Mouse (Mus musculus): ENCODE data around the gene Gm36079. TPM values are rescaled to one million over a fixed set of nuclear protein-coding genes. Genes with fewer than 3 reads are reported as not detected.
A peak's percentile ranks its signal among the peaks of the same experiment; 100 is the strongest.
"Not testable (repeated sequence)": the region's sequence is repeated elsewhere in the genome, so short reads cannot be mapped to it uniquely, and the experiment has no call there.

The Gm36079 gene
- polyA plus RNA-seq (2012; rRNA removed): not detected in 2 replicates

GRCm38 (mm10) chr13:120026911-120027310 is at the start of gene Gm36079:
Gene Gm36079, minus strand, starts transcription at chr13:120027011.
- WGBS: 9% methylated on average over 4 of the region's 17 CpGs
- not testable (repeated sequence) for H3K4me1 ChIP-seq (replicated peaks; ENCODE audit: control insufficient read depth, insufficient read depth, low read length); H3K27me3 ChIP-seq (ENCODE audit: control insufficient read depth, insufficient read depth, low read length); H3K36me3 ChIP-seq (ENCODE audit: control insufficient read depth, insufficient read depth, low read length); H3K4me3 ChIP-seq (ENCODE audit: control insufficient read depth, insufficient read depth, low read length); H3K27ac ChIP-seq (ENCODE audit: control insufficient read depth, insufficient read depth, low read length); DNase-seq

GRCm38 (mm10) chr13:120070878-120071277 is 44.1 kb upstream of the Gm36079 start:
- H3K27me3 ChIP-seq (ENCODE audit: control insufficient read depth, insufficient read depth, low read length); DNase-seq; H3K4me1 ChIP-seq (replicated peaks; ENCODE audit: control insufficient read depth, insufficient read depth, low read length); H3K36me3 ChIP-seq (ENCODE audit: control insufficient read depth, insufficient read depth, low read length); H3K4me3 ChIP-seq (ENCODE audit: control insufficient read depth, insufficient read depth, low read length); H3K27ac ChIP-seq (ENCODE audit: control insufficient read depth, insufficient read depth, low read length): not testable (repeated sequence)
- no CpG with 5 or more reads among the region's 13 CpGs for WGBS

DNA sequence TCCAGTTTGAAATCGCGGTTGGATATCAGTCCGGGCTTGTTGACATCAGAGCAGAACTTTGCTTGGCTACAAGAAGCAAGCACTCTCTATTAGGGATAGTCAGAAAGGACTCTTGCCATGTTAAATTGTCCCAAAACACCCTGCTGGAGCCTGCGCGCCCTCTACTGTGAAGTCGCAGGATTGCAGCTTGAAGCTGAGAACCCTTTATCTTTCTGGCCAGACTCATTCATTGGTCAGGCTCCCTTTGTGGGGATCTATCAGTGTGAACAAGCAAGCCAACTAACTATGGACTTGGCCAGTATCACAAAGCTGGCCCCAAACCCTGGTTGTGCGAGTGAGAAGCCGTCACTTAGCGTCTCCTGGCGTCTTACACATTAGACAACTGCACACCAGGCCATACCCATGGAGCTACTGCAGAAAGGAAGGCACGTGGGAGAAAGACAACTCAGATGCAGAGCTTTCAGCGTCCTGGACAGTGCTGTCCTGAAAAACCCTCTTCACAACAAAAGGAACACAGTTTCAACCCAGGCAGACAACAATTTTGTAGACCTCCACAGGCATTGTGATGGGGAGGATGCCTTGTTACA is 43.3 kb upstream of the Gm36079 start:
- H3K36me3 ChIP-seq (ENCODE audit: control insufficient read depth, insufficient read depth, low read length); H3K27ac ChIP-seq (ENCODE audit: control insufficient read depth, insufficient read depth, low read length); H3K4me3 ChIP-seq (ENCODE audit: control insufficient read depth, insufficient read depth, low read length); H3K4me1 ChIP-seq (replicated peaks; ENCODE audit: control insufficient read depth, insufficient read depth, low read length); DNase-seq; H3K27me3 ChIP-seq (ENCODE audit: control insufficient read depth, insufficient read depth, low read length): not testable (repeated sequence)
- WGBS: no CpG with 5 or more reads among the region's 12 CpGs

GRCm38 (mm10) chr13:120063439-120064089 is 36.8 kb upstream of the Gm36079 start:
- not testable (repeated sequence) for H3K27ac ChIP-seq (ENCODE audit: control insufficient read depth, insufficient read depth, low read length); H3K4me1 ChIP-seq (replicated peaks; ENCODE audit: control insufficient read depth, insufficient read depth, low read length); DNase-seq; H3K27me3 ChIP-seq (ENCODE audit: control insufficient read depth, insufficient read depth, low read length); H3K36me3 ChIP-seq (ENCODE audit: control insufficient read depth, insufficient read depth, low read length); H3K4me3 ChIP-seq (ENCODE audit: control insufficient read depth, insufficient read depth, low read length)
- no CpG with 5 or more reads among the region's 22 CpGs for WGBS

DNA sequence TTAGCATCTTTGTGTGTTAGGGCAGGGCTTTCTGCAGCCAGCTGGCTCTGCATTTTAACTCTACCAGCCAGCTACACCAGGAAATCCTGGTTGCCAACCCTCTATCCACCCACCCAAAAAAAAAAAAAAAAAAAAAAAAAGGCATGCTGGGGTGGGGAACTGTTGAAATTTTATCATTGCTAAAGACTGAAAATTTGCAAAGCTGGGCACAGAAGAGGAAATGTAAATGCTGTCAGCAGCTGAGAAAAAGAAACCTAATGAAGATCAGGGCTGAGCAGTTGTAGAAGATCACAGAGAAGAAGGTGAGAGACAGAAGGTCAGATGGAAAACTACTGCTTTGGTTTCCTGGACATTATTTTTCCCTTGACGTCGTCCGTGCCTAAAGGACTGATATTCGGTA is 36.1 kb upstream of the Gm36079 start:
- not testable (repeated sequence) for H3K27ac ChIP-seq (ENCODE audit: control insufficient read depth, insufficient read depth, low read length); DNase-seq; H3K27me3 ChIP-seq (ENCODE audit: control insufficient read depth, insufficient read depth, low read length); H3K4me3 ChIP-seq (ENCODE audit: control insufficient read depth, insufficient read depth, low read length); H3K4me1 ChIP-seq (replicated peaks; ENCODE audit: control insufficient read depth, insufficient read depth, low read length); H3K36me3 ChIP-seq (ENCODE audit: control insufficient read depth, insufficient read depth, low read length)
- no CpG with 5 or more reads among the region's 4 CpGs for WGBS

GRCm38 (mm10) chr13:120052085-120052484 is 25.3 kb upstream of the Gm36079 start, which contains the start of gene Gm21188:
Gene Gm21188, minus strand, starts transcription at chr13:120052194.
- not testable (repeated sequence) for H3K27ac ChIP-seq (ENCODE audit: control insufficient read depth, insufficient read depth, low read length); H3K4me1 ChIP-seq (replicated peaks; ENCODE audit: control insufficient read depth, insufficient read depth, low read length); H3K4me3 ChIP-seq (ENCODE audit: control insufficient read depth, insufficient read depth, low read length); H3K36me3 ChIP-seq (ENCODE audit: control insufficient read depth, insufficient read depth, low read length); H3K27me3 ChIP-seq (ENCODE audit: control insufficient read depth, insufficient read depth, low read length); DNase-seq

DNA sequence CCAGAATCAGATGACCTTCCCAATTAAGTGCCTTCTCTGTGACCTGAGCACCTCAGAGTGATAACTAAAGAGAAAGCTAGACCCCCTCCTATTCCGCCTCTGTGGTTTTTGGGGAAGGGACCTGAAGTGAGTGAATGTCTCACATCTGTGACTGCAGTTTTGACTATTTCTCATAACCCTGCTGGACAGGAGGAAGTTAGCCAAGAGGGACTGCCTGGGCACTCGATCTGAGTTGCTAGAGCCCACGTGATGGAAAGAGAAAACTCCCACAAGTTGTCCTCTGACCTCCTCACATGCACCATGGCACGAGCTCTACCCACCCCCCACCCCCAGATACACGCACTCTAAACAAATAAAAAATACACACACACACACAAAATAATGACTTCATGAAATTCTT is 21.8 kb upstream of the Gm36079 start:
- H3K27ac ChIP-seq (ENCODE audit: control insufficient read depth, insufficient read depth, low read length); H3K4me3 ChIP-seq (ENCODE audit: control insufficient read depth, insufficient read depth, low read length); H3K36me3 ChIP-seq (ENCODE audit: control insufficient read depth, insufficient read depth, low read length); H3K27me3 ChIP-seq (ENCODE audit: control insufficient read depth, insufficient read depth, low read length); DNase-seq; H3K4me1 ChIP-seq (replicated peaks; ENCODE audit: control insufficient read depth, insufficient read depth, low read length): not testable (repeated sequence)
- WGBS: no CpG with 5 or more reads among the region's 5 CpGs

DNA sequence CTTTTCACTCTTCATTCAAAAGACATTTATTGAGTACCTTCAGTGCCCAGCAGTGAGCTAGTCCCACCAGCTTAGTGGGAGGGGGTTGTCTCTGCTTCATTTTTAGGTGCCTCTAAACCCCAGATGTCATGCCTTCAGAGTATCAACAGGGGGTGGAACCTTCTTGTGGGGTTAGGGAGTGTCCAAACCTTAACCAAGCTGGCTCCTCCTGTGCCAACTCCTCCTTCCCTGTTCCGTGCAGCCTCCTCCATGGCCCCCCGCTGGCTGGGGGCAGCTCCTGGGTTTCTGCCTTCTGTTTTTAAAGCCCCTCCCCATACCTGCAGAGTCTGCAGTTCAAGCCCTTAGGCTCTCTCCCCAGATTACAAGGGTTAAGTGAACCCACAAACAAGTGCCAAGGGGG is 21.4 kb upstream of the Gm36079 start:
- not testable (repeated sequence) for H3K4me3 ChIP-seq (ENCODE audit: control insufficient read depth, insufficient read depth, low read length); H3K27me3 ChIP-seq (ENCODE audit: control insufficient read depth, insufficient read depth, low read length); H3K36me3 ChIP-seq (ENCODE audit: control insufficient read depth, insufficient read depth, low read length); H3K27ac ChIP-seq (ENCODE audit: control insufficient read depth, insufficient read depth, low read length); H3K4me1 ChIP-seq (replicated peaks; ENCODE audit: control insufficient read depth, insufficient read depth, low read length); DNase-seq
- WGBS: no CpG with 5 or more reads among the region's 2 CpGs

GRCm38 (mm10) chr13:120046422-120047209 is 19.8 kb upstream of the Gm36079 start:
- H3K36me3 ChIP-seq (ENCODE audit: control insufficient read depth, insufficient read depth, low read length); H3K4me3 ChIP-seq (ENCODE audit: control insufficient read depth, insufficient read depth, low read length); H3K4me1 ChIP-seq (replicated peaks; ENCODE audit: control insufficient read depth, insufficient read depth, low read length); DNase-seq; H3K27me3 ChIP-seq (ENCODE audit: control insufficient read depth, insufficient read depth, low read length); H3K27ac ChIP-seq (ENCODE audit: control insufficient read depth, insufficient read depth, low read length): not testable (repeated sequence)
- WGBS: 5% methylated on average over 23 of the region's 40 CpGs

GRCm38 (mm10) chr13:120041145-120041544 is 14.3 kb upstream of the Gm36079 start:
- peak; percentile 43 for DNase-seq
- H3K27me3 ChIP-seq (ENCODE audit: control insufficient read depth, insufficient read depth, low read length); H3K4me3 ChIP-seq (ENCODE audit: control insufficient read depth, insufficient read depth, low read length); H3K27ac ChIP-seq (ENCODE audit: control insufficient read depth, insufficient read depth, low read length); H3K36me3 ChIP-seq (ENCODE audit: control insufficient read depth, insufficient read depth, low read length); H3K4me1 ChIP-seq (replicated peaks; ENCODE audit: control insufficient read depth, insufficient read depth, low read length): not testable (repeated sequence)
- no CpG with 5 or more reads among the region's 1 CpGs for WGBS

DNA sequence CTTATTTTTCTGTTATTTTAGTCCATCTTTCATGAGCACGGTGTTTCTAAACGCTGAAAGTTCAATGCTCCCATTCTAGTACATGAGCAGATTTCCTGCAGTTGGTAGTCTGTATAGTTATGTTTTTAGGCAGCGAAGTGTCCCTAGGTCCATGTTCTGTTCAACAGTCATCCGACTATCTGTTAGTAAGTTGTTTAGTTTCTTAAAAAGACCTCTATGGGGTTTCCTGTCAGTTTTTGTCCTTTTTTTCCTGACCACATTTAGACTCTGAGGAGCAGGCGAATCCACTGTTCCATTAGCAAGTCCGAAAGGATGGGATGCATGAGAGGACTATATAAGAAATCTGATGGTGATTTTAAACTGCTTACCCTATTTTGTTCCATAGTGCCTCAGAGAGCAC is 11.1 kb upstream of the Gm36079 start:
- not testable (repeated sequence) for H3K27me3 ChIP-seq (ENCODE audit: control insufficient read depth, insufficient read depth, low read length); DNase-seq; H3K27ac ChIP-seq (ENCODE audit: control insufficient read depth, insufficient read depth, low read length); H3K4me3 ChIP-seq (ENCODE audit: control insufficient read depth, insufficient read depth, low read length); H3K36me3 ChIP-seq (ENCODE audit: control insufficient read depth, insufficient read depth, low read length); H3K4me1 ChIP-seq (replicated peaks; ENCODE audit: control insufficient read depth, insufficient read depth, low read length)
- WGBS: 33% methylated on average over 6 of the region's 6 CpGs

Measured in thymus, adult 2 months (tissue).